Mouse (Mus musculus) E14TG2a.4 (cell line): ENCODE measurements around the gene Dmgdh.

Experiments
- CTCF ChIP-seq: conservative IDR thresholded peaks from 2 replicates; pipeline ENCODE4 v1.5.1; 2014; ENCODE audit warnings: low read length
- NANOG ChIP-seq: IDR thresholded peaks from 2 replicates; pipeline ENCODE4 v1.6.1; 2014; ENCODE audit warnings: borderline replicate concordance, low read length, mixed read lengths
- POU5F1 ChIP-seq: IDR thresholded peaks from 2 replicates; pipeline ENCODE4 v1.6.1; 2014; ENCODE audit warnings: low read length, borderline replicate concordance

GRCm38 (mm10) chr13:93756674-93757073, 82.4 kb downstream of the Dmgdh start:
- no peak for TF ChIP-seq POU5F1
- TF ChIP-seq CTCF = no peak
- TF ChIP-seq NANOG = no peak
